Mouse (Mus musculus): ENCODE data around the gene Spata21. TPM values are rescaled to one million over a fixed set of nuclear protein-coding genes. Genes with fewer than 3 reads are reported as not detected.
A peak's percentile ranks its signal among the peaks of the same experiment; 100 is the strongest.

Spata21 gene
- polyA plus RNA-seq, 1 experiment from 2014 or later = not detected

GRCm38 (mm10) chr4:141120700-141121099 lies 32.6 kb downstream of the Spata21 start:
- H3K9me3 ChIP-seq (replicated peaks; ENCODE audit: control insufficient read depth, low read length) = no peaks in the 10 kb centered on the region
- H3K4me2 ChIP-seq (ENCODE audit: low read depth, low read length) = no peak overlapping the region
- H3K36me3 ChIP-seq (replicated peaks; ENCODE audit: control insufficient read depth, insufficient read depth, low read depth, low read length) = peaks cover 2% of the 10 kb centered on the region
- no peak overlapping the region for H3K9ac ChIP-seq (replicated peaks; ENCODE audit: low read length)
- WGBS = 25% methylated on average over 11 of the region's 11 CpGs
- H3K4me1 ChIP-seq (ENCODE audit: control insufficient read depth, insufficient read depth, low read length) = no peaks in the 10 kb centered on the region
- H3K27ac ChIP-seq (replicated peaks; ENCODE audit: low read depth, low read length) = no peak overlapping the region
- ATAC-seq (replicated peaks; ENCODE audit: insufficient number of reproducible peaks, low FRiP score, low TSS enrichment, low read depth) = peak; percentile 46; the same call in 1 of the 2 replicates
- no peaks in the 10 kb centered on the region for H3K27me3 ChIP-seq (ENCODE audit: control insufficient read depth, insufficient read depth, low read length)
- DNase-seq (ENCODE audit: low spot score) = peak; percentile 80
- H3K4me3 ChIP-seq (ENCODE audit: low read depth, low read length) = no peak overlapping the region

GRCm38 (mm10) chr4:141122663-141123062 lies 34.5 kb downstream of the Spata21 start:
- H3K36me3 ChIP-seq (replicated peaks; ENCODE audit: control insufficient read depth, insufficient read depth, low read depth, low read length) = peaks cover 2% of the 10 kb centered on the region; the same call in 1 of the 2 replicates
- ATAC-seq (replicated peaks; ENCODE audit: insufficient number of reproducible peaks, low FRiP score, low TSS enrichment, low read depth) (no peak), DNase-seq (ENCODE audit: low spot score) (no peak)
- no peak overlapping the region for H3K4me2 ChIP-seq (ENCODE audit: low read depth, low read length)
- WGBS = 84% methylated on average over 7 of the region's 7 CpGs
- no peak overlapping the region for H3K9ac ChIP-seq (replicated peaks; ENCODE audit: low read length)
- H3K27me3 ChIP-seq (ENCODE audit: control insufficient read depth, insufficient read depth, low read length) = no peaks in the 10 kb centered on the region
- no peak overlapping the region for H3K27ac ChIP-seq (replicated peaks; ENCODE audit: low read depth, low read length)
- H3K4me1 ChIP-seq (ENCODE audit: control insufficient read depth, insufficient read depth, low read length) = no peaks in the 10 kb centered on the region
- no peaks in the 10 kb centered on the region for H3K9me3 ChIP-seq (replicated peaks; ENCODE audit: control insufficient read depth, low read length)
- no peak overlapping the region for H3K4me3 ChIP-seq (ENCODE audit: low read depth, low read length)

GRCm38 (mm10) chr4:141123065-141123464 lies 34.9 kb downstream of the Spata21 start:
- H3K27me3 ChIP-seq (ENCODE audit: control insufficient read depth, insufficient read depth, low read length) = no peaks in the 10 kb centered on the region
- H3K4me3 ChIP-seq (ENCODE audit: low read depth, low read length) = no peak overlapping the region
- no peak overlapping the region for H3K9ac ChIP-seq (replicated peaks; ENCODE audit: low read length)
- H3K36me3 ChIP-seq (replicated peaks; ENCODE audit: control insufficient read depth, insufficient read depth, low read depth, low read length) = peaks cover under 1% of the 10 kb centered on the region; the same call in 1 of the 2 replicates
- 43% methylated on average over 1 of the region's 1 CpGs for WGBS
- H3K9me3 ChIP-seq (replicated peaks; ENCODE audit: control insufficient read depth, low read length) = no peaks in the 10 kb centered on the region
- DNase-seq (ENCODE audit: low spot score) = no peak
- no peak for ATAC-seq (replicated peaks; ENCODE audit: insufficient number of reproducible peaks, low FRiP score, low TSS enrichment, low read depth)
- no peaks in the 10 kb centered on the region for H3K4me1 ChIP-seq (ENCODE audit: control insufficient read depth, insufficient read depth, low read length)
- H3K27ac ChIP-seq (replicated peaks; ENCODE audit: low read depth, low read length) = no peak overlapping the region
- no peak overlapping the region for H3K4me2 ChIP-seq (ENCODE audit: low read depth, low read length)

- H3K4me2 ChIP-seq (ENCODE audit: low read depth, low read length) = no peak overlapping the region
- peaks cover 5% of the 10 kb centered on the region; the same call in 1 of the 2 replicates for H3K4me1 ChIP-seq (ENCODE audit: control insufficient read depth, insufficient read depth, low read length)
- no peaks in the 10 kb centered on the region for H3K36me3 ChIP-seq (replicated peaks; ENCODE audit: control insufficient read depth, insufficient read depth, low read depth, low read length)
- no peak overlapping the region for H3K9ac ChIP-seq (replicated peaks; ENCODE audit: low read length)
- 55% methylated on average over 6 of the region's 6 CpGs for WGBS
- no peak overlapping the region for H3K4me3 ChIP-seq (ENCODE audit: low read depth, low read length)
- no peak for ATAC-seq (replicated peaks; ENCODE audit: insufficient number of reproducible peaks, low FRiP score, low TSS enrichment, low read depth)
- DNase-seq (ENCODE audit: low spot score) = peak; percentile 49
- H3K27ac ChIP-seq (replicated peaks; ENCODE audit: low read depth, low read length) = no peak overlapping the region
- no peaks in the 10 kb centered on the region for H3K9me3 ChIP-seq (replicated peaks; ENCODE audit: control insufficient read depth, low read length)
- H3K27me3 ChIP-seq (ENCODE audit: control insufficient read depth, insufficient read depth, low read length) = no peaks in the 10 kb centered on the region
These were observed 41.1 kb downstream of the Spata21 start for GRCm38 (mm10) chr4:141129190-141129710.

GRCm38 (mm10) chr4:141130704-141131342 lies 42.7 kb downstream of the Spata21 start:
- no peaks in the 10 kb centered on the region for H3K27me3 ChIP-seq (ENCODE audit: control insufficient read depth, insufficient read depth, low read length)
- DNase-seq (ENCODE audit: low spot score) (no peak), ATAC-seq (replicated peaks; ENCODE audit: insufficient number of reproducible peaks, low FRiP score, low TSS enrichment, low read depth) (no peak)
- no peak overlapping the region for H3K4me3 ChIP-seq (ENCODE audit: low read depth, low read length)
- H3K36me3 ChIP-seq (replicated peaks; ENCODE audit: control insufficient read depth, insufficient read depth, low read depth, low read length) = no peaks in the 10 kb centered on the region
- H3K9me3 ChIP-seq (replicated peaks; ENCODE audit: control insufficient read depth, low read length) = no peaks in the 10 kb centered on the region
- peaks cover 5% of the 10 kb centered on the region; the same call in 1 of the 2 replicates for H3K4me1 ChIP-seq (ENCODE audit: control insufficient read depth, insufficient read depth, low read length)
- H3K4me2 ChIP-seq (ENCODE audit: low read depth, low read length) = no peak overlapping the region
- WGBS = 75% methylated on average over 6 of the region's 6 CpGs
- no peak overlapping the region; the same call in 1 of the 2 replicates for H3K9ac ChIP-seq (replicated peaks; ENCODE audit: low read length)
- H3K27ac ChIP-seq (replicated peaks; ENCODE audit: low read depth, low read length) = no peak overlapping the region

- Histone ChIP-seq H3K9me3 (replicated peaks; ENCODE audit: control insufficient read depth, low read length) (no peaks in the 10 kb centered on the region), H3K4me3 (ENCODE audit: low read depth, low read length) (no peak overlapping the region), H3K27me3 (ENCODE audit: control insufficient read depth, insufficient read depth, low read length) (no peaks in the 10 kb centered on the region), H3K27ac (replicated peaks; ENCODE audit: low read depth, low read length) (peak overlapping the region; percentile 57; the same call in 1 of the 2 replicates), H3K9ac (replicated peaks; ENCODE audit: low read length) (no peak overlapping the region), H3K4me1 (ENCODE audit: control insufficient read depth, insufficient read depth, low read length) (peaks cover 5% of the 10 kb centered on the region; the same call in 1 of the 2 replicates), H3K4me2 (ENCODE audit: low read depth, low read length) (no peak overlapping the region), H3K36me3 (replicated peaks; ENCODE audit: control insufficient read depth, insufficient read depth, low read depth, low read length) (no peaks in the 10 kb centered on the region; the same call in 1 of the 2 replicates)
- ATAC-seq (replicated peaks; ENCODE audit: insufficient number of reproducible peaks, low FRiP score, low TSS enrichment, low read depth) = no peak
- WGBS = 56% methylated on average over 5 of the region's 5 CpGs
- DNase-seq (ENCODE audit: low spot score) = peak; percentile 35
These were observed 43.5 kb downstream of the Spata21 start for GRCm38 (mm10) chr4:141131531-141132061.

GRCm38 (mm10) chr4:141132191-141132590 lies 44.1 kb downstream of the Spata21 start:
- no peak overlapping the region for H3K9ac ChIP-seq (replicated peaks; ENCODE audit: low read length)
- no peak overlapping the region for H3K27ac ChIP-seq (replicated peaks; ENCODE audit: low read depth, low read length)
- H3K36me3 ChIP-seq (replicated peaks; ENCODE audit: control insufficient read depth, insufficient read depth, low read depth, low read length) = no peaks in the 10 kb centered on the region; the same call in 1 of the 2 replicates
- ATAC-seq (replicated peaks; ENCODE audit: insufficient number of reproducible peaks, low FRiP score, low TSS enrichment, low read depth) (no peak), DNase-seq (ENCODE audit: low spot score) (no peak)
- H3K4me3 ChIP-seq (ENCODE audit: low read depth, low read length) = no peak overlapping the region
- H3K27me3 ChIP-seq (ENCODE audit: control insufficient read depth, insufficient read depth, low read length) = no peaks in the 10 kb centered on the region
- H3K4me1 ChIP-seq (ENCODE audit: control insufficient read depth, insufficient read depth, low read length) = peaks cover 5% of the 10 kb centered on the region; the same call in 1 of the 2 replicates
- no peak overlapping the region for H3K4me2 ChIP-seq (ENCODE audit: low read depth, low read length)
- WGBS = 60% methylated on average over 8 of the region's 8 CpGs
- H3K9me3 ChIP-seq (replicated peaks; ENCODE audit: control insufficient read depth, low read length) = no peaks in the 10 kb centered on the region

GRCm38 (mm10) chr4:141133227-141133626 lies 45.1 kb downstream of the Spata21 start:
- no peak overlapping the region for H3K27ac ChIP-seq (replicated peaks; ENCODE audit: low read depth, low read length)

More at GRCm38 (mm10) chr4:141133227-141133626, 45.1 kb downstream of the Spata21 start:
- no peaks in the 10 kb centered on the region for H3K27me3 ChIP-seq (ENCODE audit: control insufficient read depth, insufficient read depth, low read length)
- no peak for ATAC-seq (replicated peaks; ENCODE audit: insufficient number of reproducible peaks, low FRiP score, low TSS enrichment, low read depth)
- no peaks in the 10 kb centered on the region for H3K9me3 ChIP-seq (replicated peaks; ENCODE audit: control insufficient read depth, low read length)
- DNase-seq (ENCODE audit: low spot score) = no peak
- 60% methylated on average over 8 of the region's 8 CpGs for WGBS
- no peak overlapping the region for H3K4me2 ChIP-seq (ENCODE audit: low read depth, low read length)
- peaks cover 5% of the 10 kb centered on the region for H3K4me1 ChIP-seq (ENCODE audit: control insufficient read depth, insufficient read depth, low read length)
- H3K36me3 ChIP-seq (replicated peaks; ENCODE audit: control insufficient read depth, insufficient read depth, low read depth, low read length) = no peaks in the 10 kb centered on the region; the same call in 1 of the 2 replicates
- H3K9ac ChIP-seq (replicated peaks; ENCODE audit: low read length) = no peak overlapping the region
- H3K4me3 ChIP-seq (ENCODE audit: low read depth, low read length) = no peak overlapping the region
